Mouse (Mus musculus) brain, embryonic 14.5 days (tissue): ENCODE measurements around the gene Maml2.

Source experiments
- CTCF ChIP-seq: fragments of 200-500 bp; IDR thresholded peaks from 2 replicates; pipeline ENCODE4 v1.5.1; 2012; ENCODE audit warnings: inconsistent platforms, mild to moderate bottlenecking, moderate library complexity, borderline replicate concordance; ENCODE audit not compliant: insufficient read depth, insufficient read length; ENCODE audit errors: extremely low read depth
- POLR2A ChIP-seq: fragments of 200-500 bp; IDR thresholded peaks from 2 replicates; pipeline ENCODE4 v1.6.1; 2012; ENCODE audit warnings: mild to moderate bottlenecking, inconsistent platforms, borderline replicate concordance; ENCODE audit not compliant: poor library complexity, insufficient read depth, insufficient read length, severe bottlenecking; ENCODE audit errors: extremely low read depth

DNA sequence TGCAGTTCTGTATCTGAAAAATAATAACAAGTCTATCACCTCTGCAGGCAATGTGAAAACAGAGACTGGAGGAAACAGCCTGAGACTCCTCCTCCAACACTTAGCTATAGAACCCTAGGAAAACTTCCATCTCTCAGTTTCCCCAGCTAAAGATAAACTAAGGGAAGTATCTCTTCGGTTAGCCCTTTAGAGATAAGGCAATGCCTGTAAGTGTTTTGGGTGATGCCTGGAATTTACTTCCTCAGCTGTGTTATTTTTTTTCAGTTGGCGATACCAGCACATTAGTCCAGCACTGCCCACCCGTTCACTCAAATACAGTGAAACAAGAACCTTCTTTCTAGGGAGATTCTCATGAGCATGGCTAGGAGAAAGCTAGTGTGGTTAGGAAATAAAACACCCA lies 36.8 kb upstream of the Maml2 start:
- no peak for TF ChIP-seq POLR2A
- TF ChIP-seq CTCF, result no peak
